Mouse (Mus musculus) MEL (cell line): ENCODE measurements around the gene Rnf208.

Experiments
- BHLHE40 ChIP-seq: IDR thresholded peaks from 2 replicates; pipeline ENCODE4 v1.6.1; 2012; ENCODE audit warnings: low read depth, mild to moderate bottlenecking, inconsistent platforms, low read length, improper control_type of control experiment, borderline replicate concordance
- CHD2 ChIP-seq: IDR thresholded peaks from 2 replicates; pipeline ENCODE4 v1.6.1; 2011; ENCODE audit warnings: low read length, improper control_type of control experiment
- CTCF ChIP-seq, 3 experiments: IDR thresholded peaks in 2 of 3; conservative IDR thresholded peaks in 1 of 3; 2 replicates each; pipeline ENCODE4 v1.5.1; 2011 to 2012; ENCODE audit warnings: low read length in 3 of 3, low read depth in 2 of 3, mild to moderate bottlenecking in 2 of 3, improper control_type of control experiment in 1 of 3, inconsistent platforms in 1 of 3, mixed read lengths in 1 of 3, moderate library complexity in 1 of 3; ENCODE audit not compliant: control insufficient read depth in 1 of 3, insufficient read depth in 1 of 3, poor library complexity in 1 of 3, severe bottlenecking in 1 of 3
- POLR2A ChIP-seq, 2 experiments: IDR thresholded peaks; 2 replicates each; pipeline ENCODE4 v1.6.1; 2011 to 2012; ENCODE audit warnings: low read length in 2 of 2, mild to moderate bottlenecking in 2 of 2, control low read depth in 1 of 2, improper control_type of control experiment in 1 of 2, low read depth in 1 of 2, moderate library complexity in 1 of 2; ENCODE audit not compliant: control insufficient read depth in 1 of 2, insufficient read depth in 1 of 2, poor library complexity in 1 of 2
- USF1 ChIP-seq: IDR thresholded peaks from 2 replicates; pipeline ENCODE4 v1.6.1; 2014; ENCODE audit warnings: low read depth, mild to moderate bottlenecking, inconsistent platforms, low read length, improper control_type of control experiment, moderate library complexity
- USF2 ChIP-seq, 2 experiments: IDR thresholded peaks; 2 replicates each; pipeline ENCODE4 v1.6.1; 2011 to 2012; ENCODE audit warnings: improper control_type of control experiment in 2 of 2, low read length in 2 of 2, borderline replicate concordance in 1 of 2, inconsistent platforms in 1 of 2, low read depth in 1 of 2, mild to moderate bottlenecking in 1 of 2; ENCODE audit not compliant: insufficient read depth in 1 of 2
- ZNF384 ChIP-seq: IDR thresholded peaks from 2 replicates; pipeline ENCODE4 v1.6.1; 2012; ENCODE audit warnings: low read depth, mild to moderate bottlenecking, inconsistent platforms, low read length, improper control_type of control experiment

DNA sequence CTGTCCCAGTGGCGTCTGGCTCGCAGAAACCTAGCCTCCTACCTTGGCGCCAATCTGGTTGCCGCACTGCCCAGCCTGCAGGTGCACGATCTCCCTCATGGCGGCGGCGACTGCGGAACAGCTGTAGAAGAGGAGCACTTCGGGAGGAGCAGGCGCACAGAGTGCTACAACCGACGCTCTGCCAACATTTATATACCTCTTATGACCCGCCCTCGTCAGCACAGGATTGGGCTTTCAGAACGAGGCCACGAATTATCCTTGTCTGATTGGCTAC, 17.6 kb upstream of the Rnf208 start, which contains the start of gene Tubb4b:
- TF ChIP-seq USF1 (no peak), POLR2A (IDR thresholded peaks at IDR 0.05; ENCODE audit: control insufficient read depth in 1 of 2, insufficient read depth in 1 of 2, low read depth in 1 of 2, low read length in 2 of 2, poor library complexity in 1 of 2) (peak; percentile 99 to 100), USF2 (IDR thresholded peaks at IDR 0.05; ENCODE audit: borderline replicate concordance in 1 of 2, insufficient read depth in 1 of 2, low read depth in 1 of 2, low read length in 2 of 2) (no peak), ZNF384 (no peak), CHD2 (no peak), CTCF (IDR thresholded peaks at IDR 0.05 in 2 of 3, conservative IDR thresholded peaks at IDR 0.05 in 1 of 3; ENCODE audit: control insufficient read depth in 1 of 3, insufficient read depth in 1 of 3, low read depth in 2 of 3, low read length in 3 of 3, poor library complexity in 1 of 3, severe bottlenecking in 1 of 3) (no peak), BHLHE40 (no peak)
